Mouse (Mus musculus) thymus, adult 2 months (tissue): ENCODE results near the gene Nup205. TPM values are rescaled to one million over a fixed set of nuclear protein-coding genes. Genes with fewer than 3 reads are reported as not detected.

Experiments
- DNase-seq: peaks from one replicate; pipeline ENCODE4 v3.0.0; 2021
- H3K27ac ChIP-seq: fragments of 200-500 bp; 2 replicates; pipeline ENCODE4 v1.5.1; 2012; ENCODE audit warnings: low read length, control low read depth; ENCODE audit not compliant: control insufficient read depth, insufficient read depth
- H3K27me3 ChIP-seq: fragments of 200-500 bp; 2 replicates; pipeline ENCODE4 v1.6.1; 2012; ENCODE audit warnings: mild to moderate bottlenecking, low read length, moderate library complexity, mixed read lengths; ENCODE audit not compliant: control insufficient read depth, insufficient read depth
- H3K36me3 ChIP-seq: fragments of 200-500 bp; 2 replicates; pipeline ENCODE4 v1.6.1; 2012; ENCODE audit warnings: mild to moderate bottlenecking, low read length, moderate library complexity; ENCODE audit not compliant: control insufficient read depth, insufficient read depth
- H3K4me1 ChIP-seq: fragments of 200-500 bp; replicated peaks from 2 replicates; pipeline ENCODE4 v1.6.1; 2012; ENCODE audit warnings: low read length; ENCODE audit not compliant: control insufficient read depth, insufficient read depth
- H3K4me3 ChIP-seq: fragments of 200-500 bp; 2 replicates; pipeline ENCODE4 v1.5.1; 2012; ENCODE audit warnings: mild to moderate bottlenecking, low read length, control low read depth, moderate library complexity; ENCODE audit not compliant: control insufficient read depth, insufficient read depth
- CTCF ChIP-seq: fragments of 200-500 bp; IDR thresholded peaks from 2 replicates; pipeline ENCODE4 v1.5.1; 2012; ENCODE audit warnings: mild to moderate bottlenecking, control low read depth, low read length, moderate library complexity, borderline replicate concordance; ENCODE audit not compliant: control insufficient read depth, poor library complexity, insufficient read depth; ENCODE audit errors: extremely low read depth
- POLR2A ChIP-seq: fragments of 200-500 bp; IDR thresholded peaks from 2 replicates; pipeline ENCODE4 v1.6.1; 2012; ENCODE audit warnings: mild to moderate bottlenecking, low read length, control low read depth, moderate library complexity; ENCODE audit not compliant: control insufficient read depth, poor library complexity, insufficient read depth; ENCODE audit errors: extremely low read depth
- WGBS: fragments of 180-500 bp; shearing (Covaris S2); methylation state at CpG from one replicate; pipeline ENCODE4 v1.1.7; 2018; 5-methylcytosine and 5-hydroxymethylcytosine counted together
- polyA plus RNA-seq: library from polyadenylated mRNA; depleted of rRNA; stranded (reverse); fragments of >200 nt; gene quantifications from 2 replicates; pipeline ENCODE4 v1.2.3, GENCODE M21; 2012; rRNA removed

Nup205 gene
- polyA plus RNA-seq, 1 experiment: 36.5 TPM

GRCm38 (mm10) chr6:35294964-35295363, 117.7 kb downstream of the Nup205 start:
- WGBS: 95% methylated on average over 2 of the region's 2 CpGs
- no peak for TF ChIP-seq CTCF
- TF ChIP-seq POLR2A: no peak
- no peaks in the 10 kb centered on the region for H3K36me3 ChIP-seq
- H3K4me1 ChIP-seq: no peaks in the 10 kb centered on the region
- no peak overlapping the region for H3K27ac ChIP-seq
- no peaks in the 10 kb centered on the region for H3K27me3 ChIP-seq
- no peak overlapping the region for H3K4me3 ChIP-seq
- no peak for DNase-seq

GRCm38 (mm10) chr6:35297001-35297400, 119.8 kb downstream of the Nup205 start:
- 100% methylated on average over 2 of the region's 2 CpGs for WGBS
- no peak overlapping the region for H3K4me3 ChIP-seq
- no peaks in the 10 kb centered on the region for H3K27me3 ChIP-seq
- H3K36me3 ChIP-seq: no peaks in the 10 kb centered on the region
- no peaks in the 10 kb centered on the region for H3K4me1 ChIP-seq
- no peak overlapping the region for H3K27ac ChIP-seq
- DNase-seq: no peak
- TF ChIP-seq CTCF: no peak
- TF ChIP-seq POLR2A: no peak

Other genes starting within 250 kb of the Nup205 start
- 8.1 and 11.1 TPM in 2 replicates for gene Slc23a4, start 189.0 kb upstream of the Nup205 start, polyA plus RNA-seq
- gene Cnot4, start 43.7 kb upstream of the Nup205 start, polyA plus RNA-seq: 19.7 TPM in 2 replicates
- gene Slc13a4, start 130.7 kb downstream of the Nup205 start, polyA plus RNA-seq: 0.26 and 0.34 TPM in 2 replicates
- gene Fam180a, start 148.7 kb downstream of the Nup205 start, polyA plus RNA-seq: 0.10 and 0.15 TPM in 2 replicates